Mouse (Mus musculus) megakaryocyte, embryonic 14.5 days (primary cell): ENCODE results near the gene Ddx55.

Experiments
- FLI1 ChIP-seq: IDR thresholded peaks from 2 replicates; pipeline ENCODE4 v1.6.1; 2012; ENCODE audit warnings: low read length, inconsistent platforms, mixed read lengths
- GATA1 ChIP-seq: IDR thresholded peaks from 3 replicates; pipeline ENCODE4 v1.6.1; 2012; ENCODE audit warnings: mixed read lengths, low read length, inconsistent platforms, borderline replicate concordance

GRCm38 (mm10) chr5:124530655-124531582, 21.7 kb upstream of the Ddx55 start, which contains the start of gene Rilpl1:
- no peak for TF ChIP-seq GATA1
- TF ChIP-seq FLI1 = no peak
